Mouse (Mus musculus) left cerebral cortex, postnatal 4 days (tissue): ENCODE measurements around the gene Olfr635. TPM values are rescaled to one million over a fixed set of nuclear protein-coding genes. Genes with fewer than 3 reads are reported as not detected.
"Not testable (repeated sequence)": the region's sequence is repeated elsewhere in the genome, so short reads cannot be mapped to it uniquely, and the experiment has no call there.

ENCODE experiments used
- DNase-seq: peaks from one replicate; pipeline ENCODE4 v3.0.0-alpha.2; 2022
- intact Hi-C: fragments of 180-260 bp; cut with DNase I; formaldehyde crosslinking; loops from one replicate; pipeline ENCODE4 v1.15.1; 2025
- total RNA-seq, 2 experiments: library from RNA; stranded (reverse); gene quantifications; 2 replicates each; pipeline ENCODE4 v1.2.3; 2021

Olfr635 gene
- total RNA-seq: under 1 TPM in 1 of 2 experiments, not detected in 1; 0.08 TPM

GRCm38 (mm10) chr7:103970852-103971251, at the start of gene Olfr635:
Olfr635 (plus strand) TSS chr7:103971152.
- intact Hi-C loops: no loop called here
- no peak for DNase-seq

- intact Hi-C loops: no loop called here
Observed at GRCm38 (mm10) chr7:103928525-103928924, 42.4 kb upstream of the Olfr635 start, which contains the start of gene Olfr631. Olfr631 (plus strand) TSS chr7:103928825.

GRCm38 (mm10) chr7:103934264-103934663, 36.7 kb upstream of the Olfr635 start, which contains the start of gene Olfr632:
Olfr632 (plus strand) TSS chr7:103934347.
- DNase-seq: no peak
- intact Hi-C loops: no loop called here

More at GRCm38 (mm10) chr7:103928525-103928924, 42.4 kb upstream of the Olfr635 start, which contains the start of gene Olfr631:
- no peak for DNase-seq

- DNase-seq: no peak
- intact Hi-C loops: no loop called here
Observed at GRCm38 (mm10) chr7:103942730-103943129, 28.2 kb upstream of the Olfr635 start.

- DNase-seq: no peak
- intact Hi-C loops: no loop called here
Observed at GRCm38 (mm10) chr7:103944137-103944536, 26.8 kb upstream of the Olfr635 start, which contains the start of gene Olfr633. Olfr633 (plus strand) TSS chr7:103944437.

GRCm38 (mm10) chr7:103966873-103967272, 4.1 kb upstream of the Olfr635 start:
- intact Hi-C loops, DNase-seq: not testable (repeated sequence)

GRCm38 (mm10) chr7:103971782-103972181, 830 bp downstream of the Olfr635 start:
- DNase-seq: no peak
- intact Hi-C loops: no loop called here

GRCm38 (mm10) chr7:103998446-103998845, 27.5 kb downstream of the Olfr635 start, which contains the start of gene Olfr638:
Olfr638 (plus strand) TSS chr7:103998746.
- no peak for DNase-seq
- intact Hi-C loops: no loop called here

GRCm38 (mm10) chr7:103999124-103999523, 28.2 kb downstream of the Olfr635 start:
- DNase-seq: no peak
- intact Hi-C loops: no loop called here

- no peak for DNase-seq
- intact Hi-C loops: no loop called here
Observed at GRCm38 (mm10) chr7:104017203-104017602, 46.3 kb downstream of the Olfr635 start, which contains the start of gene Olfr639. Olfr639 (minus strand) TSS chr7:104017303.

- intact Hi-C loops: no loop called here
- no peak for DNase-seq
Observed at GRCm38 (mm10) chr7:104018953-104019352, 48.0 kb downstream of the Olfr635 start.

- intact Hi-C loops: no loop called here
Observed at GRCm38 (mm10) chr7:104021651-104022050, 50.7 kb downstream of the Olfr635 start.

GRCm38 (mm10) chr7:104025473-104025872, 54.5 kb downstream of the Olfr635 start, which contains the start of gene Olfr640:
Olfr640 (minus strand) TSS chr7:104025573.
- intact Hi-C loops: no loop called here
- no peak for DNase-seq

More at GRCm38 (mm10) chr7:104021651-104022050, 50.7 kb downstream of the Olfr635 start:
- DNase-seq: no peak

GRCm38 (mm10) chr7:104026978-104027377, 56.0 kb downstream of the Olfr635 start:
- no peak for DNase-seq
- intact Hi-C loops: no loop called here

- no peak for DNase-seq
- intact Hi-C loops: no loop called here
Observed at GRCm38 (mm10) chr7:104035145-104035544, 64.2 kb downstream of the Olfr635 start, which contains the start of gene Olfr641. Olfr641 (plus strand) TSS chr7:104035445.

Other genes with a start within 250 kb of the Olfr635 start
- gene Olfr628, start 240.8 kb upstream of the Olfr635 start, total RNA-seq: not detected
- not detected for gene Olfr629, start 226.2 kb upstream of the Olfr635 start, total RNA-seq
- not detected for gene Olfr630, start 213.8 kb upstream of the Olfr635 start, total RNA-seq
- not detected for gene Olfr69, start 199.6 kb upstream of the Olfr635 start, total RNA-seq
- gene Olfr68, start 191.5 kb upstream of the Olfr635 start, total RNA-seq: not detected
- gene Olfr67, start 179.3 kb upstream of the Olfr635 start, total RNA-seq: not detected
- 10 to 100 TPM in 1 of 2 experiments, 1 to 10 TPM in 1; 8.8 to 20.4 TPM for gene Hbb-bt, start 157.2 kb upstream of the Olfr635 start, total RNA-seq
- gene Hbb-bs, start 143.1 kb upstream of the Olfr635 start, total RNA-seq: 100 to 1,000 TPM in 1 of 2 experiments, 10 to 100 TPM in 1; 41.0 to 135 TPM
- not detected for gene Hbb-bh2, start 130.6 kb upstream of the Olfr635 start, total RNA-seq
- not detected for gene Hbb-bh1, start 128.0 kb upstream of the Olfr635 start, total RNA-seq
- not detected for gene Hbb-y, start 117.9 kb upstream of the Olfr635 start, total RNA-seq
- gene Olfr66, start 84.9 kb upstream of the Olfr635 start, total RNA-seq: not detected
- not detected for gene Olfr64, start 76.7 kb upstream of the Olfr635 start, total RNA-seq
- not detected for gene Olfr65, start 67.7 kb upstream of the Olfr635 start, total RNA-seq
- gene Olfr631, start 42.3 kb upstream of the Olfr635 start, total RNA-seq: not detected
- gene Olfr632, start 36.8 kb upstream of the Olfr635 start, total RNA-seq: not detected
- not detected for gene Olfr633, start 26.7 kb upstream of the Olfr635 start, total RNA-seq
- gene Olfr638, start 27.6 kb downstream of the Olfr635 start, total RNA-seq: not detected
- under 1 TPM; 0.10 to 0.38 TPM for gene Olfr639, start 46.2 kb downstream of the Olfr635 start, total RNA-seq
- not detected for gene Olfr640, start 54.4 kb downstream of the Olfr635 start, total RNA-seq
- not detected for gene Olfr641, start 64.3 kb downstream of the Olfr635 start, total RNA-seq
- not detected for gene Olfr642, start 81.5 kb downstream of the Olfr635 start, total RNA-seq
- not detected for gene 4930516K23Rik, start 90.3 kb downstream of the Olfr635 start, total RNA-seq
- not detected for gene Olfr644, start 100.7 kb downstream of the Olfr635 start, total RNA-seq
- gene Olfr645, start 114.3 kb downstream of the Olfr635 start, total RNA-seq: not detected
- not detected for gene Olfr646, start 133.7 kb downstream of the Olfr635 start, total RNA-seq
- not detected for gene Ubqln5, start 158.7 kb downstream of the Olfr635 start, total RNA-seq
- gene Olfr643, start 166.3 kb downstream of the Olfr635 start, total RNA-seq: not detected
- gene Ubqln3, start 172.1 kb downstream of the Olfr635 start, total RNA-seq: not detected
- gene Ubqlnl, start 179.4 kb downstream of the Olfr635 start, total RNA-seq: not detected
- not detected for gene Olfm5, start 193.7 kb downstream of the Olfr635 start, total RNA-seq
- gene Olfr648, start 212.2 kb downstream of the Olfr635 start, total RNA-seq: under 1 TPM; 0.38 to 0.46 TPM
- gene Olfr649, start 224.8 kb downstream of the Olfr635 start, total RNA-seq: not detected
- gene Trim6, start 247.6 kb downstream of the Olfr635 start, total RNA-seq: under 1 TPM; 0.24 to 0.28 TPM